Mouse (Mus musculus) lung, adult 2 months (tissue): ENCODE data around the gene Sntb2.

Experiments used
- CTCF ChIP-seq: fragments of 200-500 bp; IDR thresholded peaks from 2 replicates; pipeline ENCODE4 v1.5.1; 2011; ENCODE audit warnings: mild to moderate bottlenecking, low read length, control low read depth; ENCODE audit not compliant: insufficient read depth
- POLR2A ChIP-seq: fragments of 200-500 bp; IDR thresholded peaks from 2 replicates; pipeline ENCODE4 v1.6.1; 2011; ENCODE audit warnings: low read depth, mild to moderate bottlenecking, control low read depth, low read length, borderline replicate concordance; ENCODE audit errors: extremely low read depth

DNA sequence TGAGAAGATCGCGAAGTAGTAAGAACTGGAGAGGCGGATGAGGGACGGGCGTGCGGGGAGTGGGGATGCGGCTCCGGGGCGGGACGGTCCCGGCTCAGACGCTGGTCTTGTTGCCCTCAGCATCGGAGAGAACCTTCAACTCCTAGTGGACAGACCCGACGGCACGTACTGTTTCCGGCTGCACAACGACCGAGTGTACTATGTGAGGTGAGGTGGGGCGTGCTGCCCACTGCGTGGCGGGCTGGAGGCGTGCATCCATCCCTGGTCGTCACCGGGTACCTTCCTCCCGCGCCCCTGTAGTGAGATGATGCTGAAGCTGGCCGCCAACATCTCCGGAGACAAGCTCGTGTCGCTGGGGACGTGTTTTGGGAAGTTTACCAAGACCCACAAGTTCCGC lies 121.4 kb downstream of the Sntb2 start:
- no peak for TF ChIP-seq CTCF
- TF ChIP-seq POLR2A = no peak
